Mouse (Mus musculus): ENCODE measurements around the gene Stk35. TPM values are rescaled to one million over a fixed set of nuclear protein-coding genes. Genes with fewer than 3 reads are reported as not detected.

Gene Stk35
- polyA plus RNA-seq, 1 experiment = 17.7 TPM

DNA sequence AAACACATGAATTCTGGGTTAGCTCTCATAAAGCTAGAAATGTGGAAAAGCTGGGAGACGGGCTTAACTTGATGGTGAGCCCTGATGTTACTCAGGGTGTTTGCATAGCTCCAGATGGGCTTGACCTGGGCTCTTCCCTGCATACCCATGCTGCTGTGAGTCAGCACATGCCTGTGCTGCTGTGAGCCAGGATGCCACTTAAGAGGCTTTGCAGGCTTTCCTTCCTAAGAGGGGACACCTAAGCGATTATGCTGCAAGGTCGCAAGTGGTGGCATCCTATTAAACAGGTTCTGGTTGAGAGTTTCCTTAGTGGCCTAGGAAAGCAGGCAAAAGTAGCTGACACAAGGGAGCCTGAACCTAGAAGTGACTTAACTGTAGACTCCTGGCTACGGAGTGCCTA is 5.2 kb downstream of the Stk35 start:
- Histone ChIP-seq H3K4me3 (ENCODE audit: insufficient read depth, low read depth, low read length) (no peak overlapping the region), H3K27ac (ENCODE audit: insufficient read depth, low read depth, low read length) (no peak overlapping the region), H3K4me1 (ENCODE audit: control insufficient read depth, insufficient read depth, low read length) (peaks cover 13% of the 10 kb centered on the region), H3K36me3 (ENCODE audit: control insufficient read depth, insufficient read depth, low read length) (no peaks in the 10 kb centered on the region; the same call in none of the 2 replicates), H3K27me3 (replicated peaks; ENCODE audit: control insufficient read depth, insufficient read depth, low read length) (no peaks in the 10 kb centered on the region)
- DNase-seq = no peak
- no peak for TF ChIP-seq POLR2A (IDR thresholded peaks at IDR 0.05; ENCODE audit: low read depth, low read length)
- 79% methylated on average over 4 of the region's 4 CpGs for WGBS

DNA sequence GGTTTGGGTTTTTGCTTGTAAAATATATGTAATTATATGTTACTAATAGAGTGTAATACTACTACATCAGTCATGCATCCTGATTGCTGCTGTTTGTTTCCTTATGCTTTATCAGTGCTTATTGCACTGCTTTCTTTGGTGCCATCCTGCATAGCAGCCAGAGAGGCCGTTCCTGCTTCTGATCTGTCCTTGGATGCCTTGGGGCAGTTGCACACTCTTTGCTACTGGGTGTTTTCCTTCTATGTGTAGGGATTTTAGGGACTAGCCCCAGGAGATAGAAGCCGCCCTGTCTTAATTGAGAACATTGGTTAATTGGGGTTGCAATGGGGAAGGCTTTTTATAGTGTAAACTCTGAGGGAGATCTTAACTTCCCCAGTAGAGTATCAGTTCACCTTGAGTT is 6.2 kb downstream of the Stk35 start:
- peaks cover 13% of the 10 kb centered on the region for H3K4me1 ChIP-seq (ENCODE audit: control insufficient read depth, insufficient read depth, low read length)
- WGBS = 85% methylated on average over 2 of the region's 2 CpGs
- H3K36me3 ChIP-seq (ENCODE audit: control insufficient read depth, insufficient read depth, low read length) = peaks cover 2% of the 10 kb centered on the region

DNA sequence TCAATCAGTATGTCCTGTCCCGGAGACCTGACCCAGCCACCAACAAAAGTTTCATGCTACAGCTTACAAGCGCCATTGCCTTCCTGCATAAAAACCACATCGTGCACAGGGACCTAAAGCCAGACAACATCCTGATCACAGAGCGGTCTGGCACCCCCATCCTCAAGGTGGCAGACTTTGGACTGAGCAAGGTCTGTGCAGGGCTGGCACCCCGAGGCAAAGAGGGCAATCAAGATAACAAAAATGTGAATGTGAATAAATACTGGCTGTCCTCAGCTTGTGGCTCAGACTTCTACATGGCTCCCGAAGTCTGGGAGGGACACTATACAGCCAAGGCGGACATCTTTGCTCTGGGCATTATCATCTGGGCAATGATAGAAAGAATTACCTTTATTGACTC is 10.2 kb downstream of the Stk35 start:
- no peak overlapping the region for H3K27ac ChIP-seq (ENCODE audit: insufficient read depth, low read depth, low read length)
- H3K4me3 ChIP-seq (ENCODE audit: insufficient read depth, low read depth, low read length) = no peak overlapping the region
- peaks cover 2% of the 10 kb centered on the region; the same call in 1 of the 2 replicates for H3K36me3 ChIP-seq (ENCODE audit: control insufficient read depth, insufficient read depth, low read length)
- no peak for DNase-seq
- 90% methylated on average over 7 of the region's 7 CpGs for WGBS
- no peaks in the 10 kb centered on the region for H3K27me3 ChIP-seq (replicated peaks; ENCODE audit: control insufficient read depth, insufficient read depth, low read length)
- no peak for TF ChIP-seq POLR2A (IDR thresholded peaks at IDR 0.05; ENCODE audit: low read depth, low read length)
- TF ChIP-seq CTCF (conservative IDR thresholded peaks at IDR 0.05; ENCODE audit: insufficient read depth, insufficient read length, low read depth, low read length) = no peak
- H3K4me1 ChIP-seq (ENCODE audit: control insufficient read depth, insufficient read depth, low read length) = peaks cover 4% of the 10 kb centered on the region

More for the DNA sequence above, 6.2 kb downstream of the Stk35 start:
- no peak for DNase-seq
- Histone ChIP-seq H3K27ac (ENCODE audit: insufficient read depth, low read depth, low read length) (no peak overlapping the region), H3K4me3 (ENCODE audit: insufficient read depth, low read depth, low read length) (no peak overlapping the region), H3K27me3 (replicated peaks; ENCODE audit: control insufficient read depth, insufficient read depth, low read length) (no peaks in the 10 kb centered on the region)
- TF ChIP-seq CTCF (conservative IDR thresholded peaks at IDR 0.05; ENCODE audit: insufficient read depth, insufficient read length, low read depth, low read length) = no peak
- TF ChIP-seq POLR2A (IDR thresholded peaks at IDR 0.05; ENCODE audit: low read depth, low read length) = no peak

DNA sequence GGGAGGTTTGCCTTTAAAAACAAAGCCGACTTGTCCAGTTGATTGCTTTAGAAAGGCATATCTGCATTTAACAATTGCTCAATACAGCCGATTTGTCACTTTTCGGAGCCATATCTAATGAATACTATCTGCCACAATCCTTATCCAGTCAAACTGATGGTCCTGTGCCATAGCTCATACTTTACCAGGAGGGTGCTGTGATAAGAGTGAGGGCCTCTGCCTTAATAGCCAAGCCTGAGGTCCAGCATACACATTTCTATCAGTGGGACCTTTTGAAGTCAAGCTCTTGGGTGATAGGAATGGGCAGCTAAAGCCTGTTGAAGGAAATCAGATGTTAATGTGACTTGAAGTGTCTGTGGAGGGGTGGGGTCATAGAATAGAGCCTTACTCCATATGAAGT is 13.7 kb downstream of the Stk35 start:
- TF ChIP-seq POLR2A (IDR thresholded peaks at IDR 0.05; ENCODE audit: low read depth, low read length) (no peak), CTCF (conservative IDR thresholded peaks at IDR 0.05; ENCODE audit: insufficient read depth, insufficient read length, low read depth, low read length) (no peak)
- H3K27me3 ChIP-seq (replicated peaks; ENCODE audit: control insufficient read depth, insufficient read depth, low read length) = no peaks in the 10 kb centered on the region
- DNase-seq = no peak
- WGBS = 95% methylated on average over 3 of the region's 3 CpGs
- H3K27ac ChIP-seq (ENCODE audit: insufficient read depth, low read depth, low read length) = no peak overlapping the region
- H3K36me3 ChIP-seq (ENCODE audit: control insufficient read depth, insufficient read depth, low read length) = peaks cover 2% of the 10 kb centered on the region; the same call in 1 of the 2 replicates
- no peak overlapping the region for H3K4me3 ChIP-seq (ENCODE audit: insufficient read depth, low read depth, low read length)
- peaks cover 13% of the 10 kb centered on the region for H3K4me1 ChIP-seq (ENCODE audit: control insufficient read depth, insufficient read depth, low read length)

DNA sequence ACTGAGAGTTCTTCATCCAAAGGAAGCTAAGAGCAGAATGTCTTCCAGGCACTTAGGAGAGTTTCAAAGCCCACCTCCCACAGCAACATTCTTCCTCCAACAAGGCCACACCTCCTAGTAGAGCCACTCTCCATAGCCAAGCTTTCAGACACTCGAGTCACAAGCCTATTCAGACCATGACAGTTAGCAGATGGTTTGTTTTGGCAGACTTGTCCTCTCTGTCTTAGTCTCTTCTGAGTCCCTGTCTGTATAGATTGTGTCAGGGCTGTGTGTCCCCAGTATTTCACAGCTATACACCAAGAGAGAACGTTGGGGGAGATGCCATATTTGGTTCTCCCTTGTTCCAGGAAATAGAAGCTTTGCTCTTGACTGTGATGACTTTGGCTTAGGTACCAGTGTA is 14.8 kb downstream of the Stk35 start:
- no peak overlapping the region for H3K27ac ChIP-seq (ENCODE audit: insufficient read depth, low read depth, low read length)
- peaks cover 2% of the 10 kb centered on the region; the same call in 1 of the 2 replicates for H3K36me3 ChIP-seq (ENCODE audit: control insufficient read depth, insufficient read depth, low read length)
- no peak for DNase-seq
- H3K27me3 ChIP-seq (replicated peaks; ENCODE audit: control insufficient read depth, insufficient read depth, low read length) = no peaks in the 10 kb centered on the region
- no peak overlapping the region for H3K4me3 ChIP-seq (ENCODE audit: insufficient read depth, low read depth, low read length)
- TF ChIP-seq CTCF (conservative IDR thresholded peaks at IDR 0.05; ENCODE audit: insufficient read depth, insufficient read length, low read depth, low read length) (no peak), POLR2A (IDR thresholded peaks at IDR 0.05; ENCODE audit: low read depth, low read length) (no peak)
- 58% methylated on average over 2 of the region's 2 CpGs for WGBS
- peaks cover 13% of the 10 kb centered on the region for H3K4me1 ChIP-seq (ENCODE audit: control insufficient read depth, insufficient read depth, low read length)

DNA sequence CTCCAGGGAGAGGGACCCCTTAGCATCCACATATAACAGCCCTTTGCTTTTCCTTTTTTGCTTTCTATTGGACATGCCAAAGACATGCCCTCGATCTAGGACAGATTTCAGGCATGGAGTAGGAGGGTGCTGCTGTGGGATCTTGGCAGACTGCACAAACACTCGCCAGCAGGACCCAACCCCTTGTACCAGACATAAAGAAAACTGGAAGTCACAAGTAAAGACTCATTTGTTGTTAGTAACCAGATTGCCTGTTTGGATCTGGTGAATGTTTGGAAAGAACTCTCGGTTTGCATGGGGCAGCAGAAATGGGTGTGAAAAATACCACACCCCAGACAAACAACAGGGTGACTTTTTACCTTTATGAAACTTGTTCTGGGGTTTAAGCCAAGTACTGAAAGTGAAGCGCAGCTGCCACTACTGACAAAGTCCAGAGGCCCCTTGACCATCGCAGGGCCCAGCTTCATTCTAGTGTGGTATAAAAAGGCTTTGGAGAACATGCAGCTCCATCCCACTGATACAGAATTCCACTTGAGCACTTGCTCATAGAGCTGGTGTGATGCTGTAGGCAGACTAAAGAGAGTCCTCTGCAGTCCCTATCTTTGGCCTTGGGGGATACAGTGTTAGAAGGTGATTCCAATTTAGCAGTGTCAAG is 17.4 kb downstream of the Stk35 start:
- H3K4me3 ChIP-seq (ENCODE audit: insufficient read depth, low read depth, low read length) = no peak overlapping the region
- TF ChIP-seq POLR2A (IDR thresholded peaks at IDR 0.05; ENCODE audit: low read depth, low read length) = no peak
- TF ChIP-seq CTCF (conservative IDR thresholded peaks at IDR 0.05; ENCODE audit: insufficient read depth, insufficient read length, low read depth, low read length) = no peak
- peaks cover 18% of the 10 kb centered on the region for H3K4me1 ChIP-seq (ENCODE audit: control insufficient read depth, insufficient read depth, low read length)
- 58% methylated on average over 5 of the region's 5 CpGs for WGBS
- peak; percentile 46 for DNase-seq
- H3K27ac ChIP-seq (ENCODE audit: insufficient read depth, low read depth, low read length) = no peak overlapping the region
- H3K27me3 ChIP-seq (replicated peaks; ENCODE audit: control insufficient read depth, insufficient read depth, low read length) = no peaks in the 10 kb centered on the region
- no peaks in the 10 kb centered on the region; the same call in 1 of the 2 replicates for H3K36me3 ChIP-seq (ENCODE audit: control insufficient read depth, insufficient read depth, low read length)

DNA sequence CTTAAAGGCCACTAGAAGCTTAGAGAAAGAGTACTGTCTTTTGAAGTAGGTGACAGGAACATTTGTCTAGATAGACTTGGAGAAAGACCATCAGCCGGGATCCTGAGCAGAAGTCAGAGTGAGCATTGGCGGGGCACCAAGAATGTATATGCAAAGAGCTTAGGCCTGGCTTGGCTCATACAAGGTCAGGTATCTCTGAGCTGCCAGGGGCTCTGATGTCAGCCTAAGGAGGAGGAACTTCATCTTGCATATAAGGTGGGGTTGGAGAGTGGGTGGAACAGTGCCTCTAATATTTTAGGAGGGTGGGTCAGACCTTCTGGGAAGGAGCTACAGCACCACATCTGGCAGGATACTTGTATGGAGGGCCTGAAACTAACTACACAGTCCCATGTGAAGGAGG is 18.6 kb downstream of the Stk35 start:
- H3K27ac ChIP-seq (ENCODE audit: insufficient read depth, low read depth, low read length) = no peak overlapping the region
- no peaks in the 10 kb centered on the region for H3K27me3 ChIP-seq (replicated peaks; ENCODE audit: control insufficient read depth, insufficient read depth, low read length)
- DNase-seq = no peak
- H3K4me1 ChIP-seq (ENCODE audit: control insufficient read depth, insufficient read depth, low read length) = peaks cover 18% of the 10 kb centered on the region
- no peak overlapping the region for H3K4me3 ChIP-seq (ENCODE audit: insufficient read depth, low read depth, low read length)
- no peak for TF ChIP-seq CTCF (conservative IDR thresholded peaks at IDR 0.05; ENCODE audit: insufficient read depth, insufficient read length, low read depth, low read length)
- no peak for TF ChIP-seq POLR2A (IDR thresholded peaks at IDR 0.05; ENCODE audit: low read depth, low read length)
- no peaks in the 10 kb centered on the region; the same call in 1 of the 2 replicates for H3K36me3 ChIP-seq (ENCODE audit: control insufficient read depth, insufficient read depth, low read length)
- WGBS = 74% methylated on average over 2 of the region's 2 CpGs

All from kidney, adult 2 months (tissue).